Mouse (Mus musculus) embryonic stem cell, embryonic (primary cell): ENCODE measurements at regions not wholly inside any gene's neighbourhood (a gene's known extent, or its start where the extent isn't known, plus 50 kb on each side); places are given as distances from the start of the nearest gene placed in this dataset.

Experiments
- CTCF ChIA-PET, 4 experiments: fragments of 300-600 bp in 2 of 4; fragments of 350-600 bp in 2 of 4; sonication (Branson Sonifier 250); formaldehyde crosslinking; loops; one replicate each; lab custom pipeline; 2022; ENCODE audit warnings: inconsistent platforms in 2 of 4; lab: Charles Lee
- POLR2A ChIA-PET, 4 experiments: fragments of 300-600 bp in 2 of 4; fragments of 350-600 bp in 2 of 4; sonication (Branson Sonifier 250); formaldehyde crosslinking; loops; one replicate each; lab custom pipeline; 2022; ENCODE audit warnings: antibody characterized with exemption in 4 of 4, inconsistent platforms in 1 of 4; lab: Charles Lee

GRCm38 (mm10) chr8:126151527-126151926 is 146.8 kb upstream of the Slc35f3 start:
- CTCF ChIA-PET: interaction anchor here in 1 of 4 experiments (0.6 kb wide), 1 partner anchor 76 kb away, joined by 3 read pairs; no protein-coding TSS in a partner anchor
- POLR2A ChIA-PET: no interaction called here

DNA sequence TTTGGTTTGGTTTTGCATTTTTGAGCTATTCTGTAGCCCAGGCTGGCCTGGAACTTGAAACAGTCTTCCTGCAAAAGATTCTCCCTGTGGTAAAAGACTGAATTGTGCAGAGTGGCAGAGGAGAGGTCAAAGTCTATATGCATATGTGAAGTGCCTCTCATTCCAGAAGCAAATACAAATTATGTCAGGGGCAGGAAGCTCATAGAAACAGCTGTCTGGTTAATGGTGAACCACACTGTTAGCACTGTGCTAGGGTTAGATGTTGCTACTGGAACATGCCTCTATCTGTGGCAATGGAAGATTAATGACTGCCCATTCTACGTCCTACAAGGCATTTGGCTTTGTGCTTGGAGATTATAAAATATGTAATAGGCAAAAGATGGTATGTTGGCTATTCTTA is 144.4 kb upstream of the Slc35f3 start:
- ChIA-PET POLR2A (no interaction called here), CTCF (interaction anchor here in 1 of 4 experiments (0.5 kb wide), 1 partner anchor 145 kb away, joined by 11 read pairs; the partner anchor contains the start of gene Slc35f3)

- ChIA-PET CTCF (interaction anchor here in 2 of 4 experiments (0.6 to 1.2 kb wide), 5 partner anchors 11 to 1743 kb away, joined by 3 to 5 read pairs (median 4); no protein-coding TSS in a partner anchor), POLR2A (no interaction called here)
Measured at GRCm38 (mm10) chr8:126157452-126158185, 140.7 kb upstream of the Slc35f3 start.

DNA sequence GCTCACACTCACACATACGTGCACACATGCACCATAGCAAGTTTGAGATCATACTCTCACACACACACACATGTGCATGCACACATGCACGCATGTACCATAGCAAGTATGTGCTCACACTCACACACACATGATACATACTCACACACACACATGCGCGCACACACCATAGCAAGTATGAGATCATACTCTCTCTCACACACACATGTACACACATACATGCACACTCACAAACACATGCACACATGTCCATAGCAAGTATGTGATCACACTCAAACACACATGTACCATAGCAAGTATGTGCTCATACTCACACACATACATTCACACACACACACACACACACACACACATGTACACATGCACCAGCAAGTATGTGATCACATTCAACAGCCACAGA is 138.9 kb upstream of the Slc35f3 start:
- ChIA-PET POLR2A (no interaction called here), CTCF (interaction anchor here in 2 of 4 experiments (0.6 to 0.8 kb wide), 3 partner anchors 11 to 87 kb away, joined by 3 read pairs; no protein-coding TSS in a partner anchor)

DNA sequence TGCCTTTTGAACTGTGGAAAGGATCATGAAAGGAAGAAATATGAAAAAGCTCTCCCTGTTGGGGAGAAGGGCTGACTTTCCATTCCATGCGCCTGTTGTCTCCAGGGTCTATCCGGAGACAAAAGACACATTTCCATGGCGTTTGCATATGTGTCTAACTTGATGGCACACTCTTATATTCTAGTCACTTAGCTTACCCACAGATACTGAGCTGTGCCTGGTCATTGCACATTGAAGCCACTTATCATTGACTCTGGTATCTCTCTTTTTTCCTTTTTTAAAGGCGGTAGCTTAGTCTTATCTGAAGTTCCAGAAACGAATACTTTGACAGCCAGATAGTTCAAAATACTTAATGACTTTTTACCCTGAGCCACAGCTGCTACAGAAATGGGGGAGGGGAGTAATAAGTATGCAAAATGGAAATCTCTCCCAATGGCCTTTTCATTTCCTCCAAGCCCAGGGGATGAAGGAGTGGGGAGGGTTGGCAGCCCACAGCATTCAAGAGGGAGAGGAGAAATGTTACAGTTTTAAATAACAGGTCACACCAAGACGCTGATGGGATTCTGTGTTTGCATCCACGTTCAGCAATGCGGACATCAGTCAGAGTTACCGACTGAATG is 137.9 kb upstream of the Slc35f3 start:
- ChIA-PET CTCF (interaction anchor here in 3 of 4 experiments (0.6 to 0.8 kb wide), 4 partner anchors 13 to 109 kb away, joined by 3 to 8 read pairs (median 3); no protein-coding TSS in a partner anchor), POLR2A (no interaction called here)

DNA sequence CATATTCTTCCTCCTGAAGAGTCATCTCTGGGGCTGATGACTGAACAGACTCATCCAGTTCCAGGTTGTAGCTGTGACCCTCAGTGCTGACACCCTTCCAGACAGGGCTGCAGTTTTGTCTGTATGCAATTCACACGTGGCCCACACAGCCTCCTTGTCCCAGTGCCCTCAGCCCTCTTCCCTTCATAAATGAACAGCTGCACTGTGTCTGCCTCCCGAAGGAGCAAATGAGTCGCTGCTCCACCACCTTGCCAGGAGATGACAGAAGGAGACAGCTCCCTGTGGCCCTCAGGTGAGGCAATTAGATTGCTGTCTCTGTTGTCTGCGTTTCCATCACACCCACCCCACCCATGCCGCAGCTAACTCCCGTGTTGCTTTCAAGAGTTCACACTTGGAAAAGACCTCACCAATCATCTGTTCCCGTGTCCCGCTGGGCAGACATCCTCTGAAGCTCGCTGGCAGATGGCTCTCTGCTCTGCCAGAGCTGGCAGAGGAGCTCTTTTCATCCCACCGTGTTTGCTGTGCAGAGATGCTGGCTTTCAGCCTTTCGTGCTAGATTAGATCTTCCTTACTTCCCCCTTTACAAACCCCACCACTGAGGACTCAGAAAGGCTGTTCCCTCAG is 135.5 kb upstream of the Slc35f3 start:
- CTCF ChIA-PET: no interaction called here

GRCm38 (mm10) chr8:126163954-126164353 is 134.4 kb upstream of the Slc35f3 start:
- CTCF ChIA-PET: no interaction called here
- POLR2A ChIA-PET: interaction anchor here in 2 of 4 experiments (0.5 to 0.6 kb wide), 3 partner anchors 130 to 712 kb away, joined by 3 to 6 read pairs (median 4); no protein-coding TSS in a partner anchor

More for the DNA sequence above, 135.5 kb upstream of the Slc35f3 start:
- POLR2A ChIA-PET: interaction anchor here in 1 of 4 experiments (0.6 kb wide), 1 partner anchor 728 kb away, joined by 4 read pairs; no protein-coding TSS in a partner anchor

- ChIA-PET CTCF (no interaction called here), POLR2A (no interaction called here)
Measured at GRCm38 (mm10) chr8:126165486-126166095, 132.8 kb upstream of the Slc35f3 start.

GRCm38 (mm10) chr8:126166394-126166793 is 132.0 kb upstream of the Slc35f3 start:
- ChIA-PET POLR2A (no interaction called here), CTCF (interaction anchor here in 1 of 4 experiments (0.5 kb wide), 1 partner anchor 387 kb away, joined by 4 read pairs; no protein-coding TSS in a partner anchor)

DNA sequence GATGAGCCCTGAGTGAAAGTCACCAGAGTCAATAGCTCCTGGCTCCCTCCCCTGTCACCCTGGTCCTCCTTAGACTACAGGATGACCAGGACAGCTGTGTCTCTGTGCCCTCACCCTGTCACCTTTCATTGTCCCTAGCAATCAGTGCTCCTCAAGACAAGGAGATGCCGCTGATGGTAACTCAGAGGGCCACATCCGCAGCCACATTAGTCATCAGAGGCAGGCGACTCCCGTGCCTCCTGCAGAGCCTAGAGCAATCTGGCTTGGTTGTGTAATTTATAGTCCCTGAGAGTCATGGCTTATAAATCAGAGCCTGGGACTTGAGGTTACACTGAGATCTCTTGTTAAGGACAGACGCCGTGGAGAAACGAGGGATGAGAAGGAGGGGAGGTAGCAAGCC is 123.9 kb upstream of the Slc35f3 start:
- POLR2A ChIA-PET: no interaction called here
- CTCF ChIA-PET: interaction anchor here in 1 of 4 experiments (0.5 kb wide), 1 partner anchor 964 kb away, joined by 5 read pairs; no protein-coding TSS in a partner anchor

DNA sequence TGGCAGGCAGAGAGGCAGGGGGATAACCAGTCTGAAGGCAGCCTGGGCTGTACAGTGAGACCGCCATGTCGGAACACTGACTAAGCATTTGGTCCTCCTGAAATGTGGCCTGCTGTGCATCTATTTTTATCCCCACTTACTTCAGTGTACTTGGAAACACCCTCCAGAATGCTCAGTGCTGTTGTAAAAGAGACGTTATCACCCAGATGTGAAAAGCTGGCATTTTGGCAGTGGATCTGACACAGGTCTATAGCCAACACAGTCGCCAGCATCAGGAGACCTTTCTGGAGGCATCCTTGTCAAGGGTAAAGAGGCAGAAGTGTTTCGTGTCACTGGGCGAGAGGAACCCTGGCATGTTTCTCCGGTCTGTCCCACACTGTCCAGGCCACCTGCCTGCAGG is 122.1 kb upstream of the Slc35f3 start:
- POLR2A ChIA-PET: no interaction called here
- CTCF ChIA-PET: no interaction called here

DNA sequence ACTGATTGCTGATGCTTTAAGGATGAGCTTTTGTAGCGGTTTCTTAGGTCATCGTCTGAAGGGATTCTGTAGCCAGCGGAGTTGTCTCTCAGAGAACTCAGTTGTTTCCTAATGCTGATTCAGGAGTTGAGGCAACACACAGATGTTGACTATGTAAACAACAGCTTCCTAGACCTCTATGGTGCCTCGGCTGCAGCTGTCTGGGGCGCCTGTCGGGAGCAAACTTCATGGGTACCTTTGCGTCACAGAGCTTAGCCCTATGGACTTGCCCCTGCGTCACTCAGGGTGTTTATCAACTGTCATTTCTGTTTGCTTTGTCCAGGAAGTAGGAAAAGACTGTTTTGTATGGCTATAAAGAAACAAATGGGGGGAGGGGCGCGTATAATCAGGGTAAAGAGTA is 120.5 kb upstream of the Slc35f3 start:
- POLR2A ChIA-PET: no interaction called here
- CTCF ChIA-PET: no interaction called here

DNA sequence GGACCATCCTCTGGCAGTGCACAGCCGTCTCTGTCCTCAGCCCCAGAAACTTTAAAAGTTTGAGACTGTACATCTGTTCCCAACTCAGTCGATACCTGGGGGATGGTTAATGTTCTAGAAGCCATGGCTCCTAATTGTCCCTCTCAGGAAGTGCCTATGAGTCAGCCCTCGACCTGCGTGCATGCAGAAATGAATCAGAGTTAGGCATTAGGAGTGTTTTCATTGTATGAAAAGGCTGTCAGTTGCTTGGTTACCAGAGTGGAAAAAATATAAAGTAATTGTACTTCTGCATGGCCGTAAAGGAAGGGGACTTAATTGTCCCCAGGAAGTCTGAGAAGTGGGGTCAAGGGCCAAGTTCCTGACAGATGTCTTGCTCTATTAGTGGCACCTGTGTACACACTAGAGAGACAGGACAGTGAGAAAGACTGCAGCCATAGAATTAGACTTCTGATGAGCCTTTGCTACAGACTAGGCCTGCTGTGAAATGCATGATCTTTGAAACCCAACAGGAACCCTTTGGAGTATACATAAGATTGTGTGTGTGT is 109.5 kb upstream of the Slc35f3 start:
- CTCF ChIA-PET: no interaction called here
- POLR2A ChIA-PET: interaction anchor here in 1 of 4 experiments (0.6 kb wide), 1 partner anchor 36 kb away, joined by 5 read pairs; no protein-coding TSS in a partner anchor

GRCm38 (mm10) chr8:126195616-126196015 is 102.7 kb upstream of the Slc35f3 start:
- ChIA-PET CTCF (no interaction called here), POLR2A (no interaction called here)

DNA sequence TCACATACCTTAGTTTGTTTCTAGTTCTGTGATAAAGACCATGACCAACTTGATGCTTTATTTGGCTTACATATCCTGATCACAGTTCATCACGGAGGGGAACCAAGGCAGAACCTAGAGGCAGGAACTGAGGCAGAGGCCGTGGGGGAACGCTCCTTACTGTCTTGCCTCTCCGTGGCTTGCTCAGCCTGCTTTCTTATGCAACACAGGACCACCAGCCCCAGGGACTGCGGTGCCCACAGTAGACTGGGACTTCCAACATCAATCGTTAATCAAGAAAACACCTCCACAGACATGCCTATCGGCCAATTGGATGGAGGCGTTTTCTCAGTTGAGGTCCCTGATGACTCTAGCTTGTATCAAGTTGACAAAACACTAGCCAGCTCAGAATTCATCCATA is 87.8 kb upstream of the Slc35f3 start:
- CTCF ChIA-PET: no interaction called here
- POLR2A ChIA-PET: no interaction called here

- CTCF ChIA-PET: no interaction called here
Measured at GRCm38 (mm10) chr8:126212802-126213201, 85.6 kb upstream of the Slc35f3 start.

DNA sequence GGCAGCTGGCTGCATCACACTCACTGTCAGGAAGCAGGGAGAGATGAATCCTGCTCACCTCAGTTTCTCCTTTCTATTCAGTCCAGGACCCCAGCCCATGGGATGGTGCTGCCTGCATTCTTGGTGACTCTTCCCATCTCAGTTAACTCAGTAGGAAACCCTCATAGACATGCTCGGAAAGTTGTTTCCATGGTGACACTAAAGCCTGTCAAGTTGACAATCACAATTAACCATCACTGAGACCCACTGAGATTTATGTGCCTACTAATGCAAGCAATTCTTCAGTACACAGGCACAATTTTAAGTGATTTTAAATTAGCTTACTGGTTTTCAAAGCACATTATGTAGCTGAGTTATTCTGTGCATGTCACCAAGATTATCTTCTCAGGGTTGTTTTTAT is 83.8 kb upstream of the Slc35f3 start:
- CTCF ChIA-PET: no interaction called here

More at GRCm38 (mm10) chr8:126212802-126213201, 85.6 kb upstream of the Slc35f3 start:
- POLR2A ChIA-PET: interaction anchor here in 2 of 4 experiments (0.7 to 0.8 kb wide), 2 partner anchors 147 to 261 kb away, joined by 3 read pairs; no protein-coding TSS in a partner anchor

GRCm38 (mm10) chr8:126216391-126216790 is 82.0 kb upstream of the Slc35f3 start:
- ChIA-PET CTCF (no interaction called here), POLR2A (no interaction called here)

More for the DNA sequence above, 83.8 kb upstream of the Slc35f3 start:
- POLR2A ChIA-PET: no interaction called here
